Mouse (Mus musculus) kidney, postnatal 10 days (tissue): ENCODE measurements around the gene Gm4924.
A peak's percentile ranks its signal among the peaks of the same experiment; 100 is the strongest.

ENCODE experiments used
- DNase-seq: peaks from one replicate; pipeline ENCODE4 v3.0.0; 2021; ENCODE audit warnings: mixed read lengths

Gm4924 gene

DNA sequence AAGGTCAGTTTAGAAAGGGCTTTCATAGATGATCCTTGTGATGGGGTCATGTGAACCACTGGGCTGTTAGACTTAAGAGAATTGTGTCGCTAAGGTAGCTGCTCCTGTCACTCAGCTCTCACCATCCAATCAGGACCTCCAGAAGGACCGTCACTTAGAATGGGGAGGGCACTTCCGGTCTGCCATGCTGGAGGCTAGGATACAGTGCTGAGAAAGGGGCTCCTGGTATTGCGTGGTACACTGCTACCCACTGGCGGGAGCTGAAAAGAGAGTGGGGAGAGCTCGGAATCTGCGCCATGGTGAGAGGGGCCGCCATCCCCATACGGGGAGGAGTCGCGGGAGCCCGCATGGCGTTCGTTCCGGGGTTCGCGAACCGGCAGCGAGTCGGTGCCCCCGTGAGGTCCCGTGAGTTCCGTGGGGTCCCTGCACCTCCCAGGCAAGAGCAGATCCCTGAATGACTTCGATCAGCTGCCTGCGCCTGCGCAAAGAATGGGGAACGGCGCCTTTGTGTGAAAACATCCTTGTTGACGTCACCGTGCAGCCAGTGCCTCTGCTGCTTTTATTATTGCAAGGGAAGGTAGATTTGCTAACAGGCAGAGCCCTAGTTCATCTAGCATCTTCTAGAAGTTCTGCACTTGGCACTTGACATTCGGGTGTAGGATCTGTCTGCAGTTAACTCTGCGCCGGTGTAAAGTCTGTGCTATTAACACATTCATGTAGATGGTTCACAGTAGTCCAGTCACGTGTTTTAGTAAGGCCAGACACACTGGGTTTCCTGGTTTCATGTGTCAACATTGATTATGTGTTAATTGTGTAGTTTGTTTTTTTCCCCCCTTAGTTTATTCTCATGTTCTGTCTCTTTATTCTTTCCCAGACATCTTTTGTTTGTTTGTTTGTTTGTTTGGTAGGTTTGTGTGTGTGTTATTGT is at the start of gene Gm4924:
TSS of gene Gm4924 (plus strand) at position 173 of the 928 bp plus-strand sequence.
- DNase-seq, result peak; percentile 87

DNA sequence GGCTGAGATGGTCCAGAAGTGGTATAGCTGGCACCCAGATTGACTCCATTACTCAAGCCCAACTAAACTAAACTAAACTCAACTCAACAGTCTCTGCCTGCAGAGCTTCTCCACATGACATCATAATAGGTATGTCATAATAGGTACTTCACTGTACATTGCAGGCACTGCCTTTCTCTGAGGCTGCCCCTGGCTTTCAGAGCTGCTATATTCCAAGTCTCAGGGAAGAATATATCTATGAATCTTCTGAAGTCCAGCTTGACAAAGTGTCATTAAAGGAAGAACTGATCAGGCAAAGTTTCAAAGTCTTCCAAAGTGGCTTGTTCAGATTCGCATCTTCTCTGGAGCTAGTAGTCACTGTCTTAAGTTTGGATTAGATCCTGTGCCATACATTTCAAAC is 37.6 kb upstream of the Gm4924 start, which contains the start of gene 4932415D10Rik:
TSS of gene 4932415D10Rik (minus strand) at position 101 of the 400 bp plus-strand sequence.
- no peak for DNase-seq

DNA sequence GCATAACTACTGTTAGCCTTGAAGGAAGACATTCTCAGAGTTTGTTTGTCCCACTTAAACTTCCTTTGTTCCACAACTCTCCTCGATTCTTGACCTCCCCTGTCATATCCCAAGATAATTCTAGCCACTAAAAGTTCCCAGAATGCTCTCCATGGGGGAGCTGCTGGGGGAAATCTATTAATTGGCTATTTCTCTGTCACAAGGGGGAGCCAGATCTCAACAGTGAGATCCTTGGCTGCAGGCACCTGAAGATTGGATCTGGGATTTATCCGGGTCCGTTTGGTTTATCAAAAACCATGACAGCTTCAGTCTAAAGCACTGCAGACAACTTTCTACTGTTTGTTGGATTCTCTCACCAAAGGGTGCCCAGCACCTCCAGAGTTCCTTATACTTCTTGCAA is 33.9 kb upstream of the Gm4924 start:
- DNase-seq, result no peak

DNA sequence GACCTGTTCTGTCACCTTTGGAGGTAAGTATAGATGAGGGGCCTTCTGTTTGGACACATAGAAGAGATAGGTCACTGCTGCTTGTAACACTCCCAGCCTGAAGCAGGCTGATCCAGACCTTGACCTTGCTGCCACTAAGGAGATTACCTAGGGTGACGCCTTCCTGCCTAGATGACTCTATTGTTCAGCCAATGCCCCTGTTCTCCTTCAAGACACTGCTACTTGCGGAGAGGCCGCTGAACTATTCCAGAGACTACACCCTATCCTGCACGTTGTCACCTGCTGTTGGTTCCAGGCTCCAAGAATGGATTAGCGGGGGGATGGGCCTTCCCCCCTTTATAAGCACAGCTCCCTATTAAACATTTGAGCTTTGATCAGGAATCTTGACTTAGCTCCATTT is 24.2 kb upstream of the Gm4924 start:
- DNase-seq, result no peak

DNA sequence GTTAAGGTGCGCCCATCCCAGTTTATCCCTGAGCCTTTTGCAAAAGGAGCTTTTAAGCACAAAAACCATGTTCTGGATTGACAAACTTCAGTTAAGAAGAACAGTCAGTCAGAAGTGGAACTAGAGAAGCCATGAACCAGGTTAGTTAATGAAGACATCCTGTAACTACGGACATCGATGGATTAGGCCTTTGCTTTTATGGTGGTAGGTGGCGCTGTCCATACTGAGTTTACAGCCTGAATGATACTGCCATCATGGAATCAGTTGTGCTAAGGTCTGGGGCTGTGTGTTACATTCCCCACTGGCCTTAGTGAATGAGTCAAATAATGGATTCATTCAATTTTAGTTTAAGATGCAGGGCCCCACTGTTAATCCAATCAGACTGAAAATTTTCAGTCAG is 1.3 kb downstream of the Gm4924 start:
- no peak for DNase-seq

DNA sequence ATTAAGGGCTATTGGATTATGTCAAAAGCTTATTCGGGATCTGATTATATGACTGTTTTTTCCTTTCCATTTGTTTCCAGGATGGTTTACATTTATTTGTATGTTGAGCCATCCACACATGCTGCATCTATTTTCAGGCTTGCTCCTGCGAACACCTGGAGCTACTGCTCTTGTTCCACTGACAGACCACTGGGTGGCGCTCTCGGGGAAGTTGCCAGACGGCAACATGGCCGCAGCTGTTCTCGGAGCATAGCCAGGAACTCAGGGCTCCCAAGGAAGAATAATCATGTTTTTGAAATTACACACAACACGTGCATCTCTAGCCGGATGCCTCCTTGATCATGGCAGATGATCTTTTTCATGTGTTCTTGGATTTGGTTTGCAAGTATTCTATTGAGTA is 7.9 kb downstream of the Gm4924 start:
- DNase-seq, result no peak

DNA sequence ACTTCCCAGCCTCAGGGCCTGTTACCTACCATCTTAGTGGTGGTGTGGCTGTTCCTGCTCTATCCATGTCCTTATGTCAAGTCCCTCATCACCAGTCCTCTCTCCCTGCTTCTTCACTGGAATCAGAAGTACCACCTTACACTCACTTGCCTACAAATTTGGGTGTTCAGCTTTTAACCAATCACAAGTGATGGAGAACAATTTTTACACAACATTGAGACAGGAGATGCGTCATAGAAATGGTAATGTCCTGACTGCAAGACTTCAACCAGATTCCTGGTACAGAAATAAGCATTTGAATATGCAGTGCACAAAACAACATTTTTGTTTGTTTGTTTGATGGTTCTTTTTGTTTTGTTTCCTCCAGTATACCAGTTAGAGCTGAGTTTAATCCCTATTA is 28.9 kb downstream of the Gm4924 start:
- no peak for DNase-seq

DNA sequence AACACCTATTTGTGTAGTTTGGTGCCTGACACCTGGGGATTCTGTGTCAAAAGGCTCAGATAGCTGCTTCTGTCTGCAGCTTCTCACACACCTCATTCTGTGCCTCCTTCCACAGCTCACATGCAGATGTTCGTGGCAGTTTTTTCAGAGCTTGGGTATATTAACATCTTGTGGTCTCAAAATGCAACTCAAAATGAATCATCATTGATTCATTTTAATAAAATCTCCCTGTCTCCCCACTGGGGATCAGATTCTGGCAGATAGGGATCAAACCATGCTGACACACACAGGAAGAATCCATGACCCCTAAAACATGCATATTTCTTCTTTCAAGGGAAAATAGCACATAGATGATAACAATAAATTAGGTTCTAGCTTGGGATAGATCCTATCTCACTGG is 55.5 kb downstream of the Gm4924 start:
- no peak for DNase-seq

DNA sequence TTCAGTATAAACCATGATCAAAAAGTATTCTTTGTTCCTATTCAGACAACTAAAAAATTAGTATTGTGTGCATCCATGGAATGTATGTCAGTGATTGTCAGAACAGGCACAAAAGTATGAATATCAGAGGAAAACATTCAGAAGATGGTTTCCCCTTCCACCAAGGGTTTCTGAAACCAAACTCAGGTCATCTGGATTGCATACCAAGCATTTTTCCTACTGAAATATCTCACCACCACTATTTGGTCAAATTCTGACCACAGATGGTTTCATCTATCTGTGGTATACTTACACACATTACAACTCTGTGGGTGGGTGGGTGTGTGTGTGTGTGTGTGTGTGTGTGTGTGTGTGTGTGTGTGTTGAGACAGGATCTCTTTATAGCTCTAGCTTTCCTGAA is 69.6 kb downstream of the Gm4924 start:
- no peak for DNase-seq
